Mouse (Mus musculus) gastrocnemius, adult 2 months (tissue): ENCODE measurements around the gene Psenen. TPM values are rescaled to one million over a fixed set of nuclear protein-coding genes. Genes with fewer than 3 reads are reported as not detected.

Experiments
- DNase-seq: peaks from one replicate; pipeline ENCODE4 v3.0.0; 2022
- H3K27ac ChIP-seq: fragments of 200-600 bp; 2 replicates; pipeline ENCODE4 v1.8.1; 2022; ENCODE audit warnings: mild to moderate bottlenecking
- H3K4me3 ChIP-seq: fragments of 200-600 bp; 2 replicates; pipeline ENCODE4 v1.8.1; 2022; ENCODE audit warnings: mild to moderate bottlenecking, moderate library complexity
- CTCF ChIP-seq: fragments of 200-600 bp; IDR thresholded peaks from 2 replicates; pipeline ENCODE4 v1.8.1; 2022; ENCODE audit warnings: antibody characterized with exemption, mild to moderate bottlenecking, moderate library complexity
- intact Hi-C: fragments of 180-260 bp; cut with DNase I; formaldehyde crosslinking; loops from one replicate; pipeline ENCODE4 v1.15.1; 2025
- long read RNA-seq, 2 experiments: library from polyadenylated mRNA; stranded (forward); transcript quantifications; one replicate each; pipeline ENCODE4 v2.0.0; 2021
- total RNA-seq, 2 experiments: library from RNA; stranded (reverse); gene quantifications; 2 replicates each; pipeline ENCODE4 v1.2.3; 2021

Psenen gene
- 100 to 1,000 TPM; 116 to 123 TPM for total RNA-seq
- long read RNA-seq, experiment 1, transcript Psenen-201 (4 exons, 708 nt), result major isoform, 56 of 66 reads
- long read RNA-seq, experiment 1, partial matches to known transcripts, result 0 of 66 reads
- long read RNA-seq, experiment 1, other reads (novel, unspliced or antisense), result 4 of 66 reads
- long read RNA-seq, experiment 2, transcript Psenen-201 (4 exons, 708 nt), result major isoform, 44 of 52 reads
- long read RNA-seq, experiment 2, partial matches to known transcripts, result 0 of 52 reads
- long read RNA-seq, experiment 2, other reads (novel, unspliced or antisense), result 4 of 52 reads

DNA sequence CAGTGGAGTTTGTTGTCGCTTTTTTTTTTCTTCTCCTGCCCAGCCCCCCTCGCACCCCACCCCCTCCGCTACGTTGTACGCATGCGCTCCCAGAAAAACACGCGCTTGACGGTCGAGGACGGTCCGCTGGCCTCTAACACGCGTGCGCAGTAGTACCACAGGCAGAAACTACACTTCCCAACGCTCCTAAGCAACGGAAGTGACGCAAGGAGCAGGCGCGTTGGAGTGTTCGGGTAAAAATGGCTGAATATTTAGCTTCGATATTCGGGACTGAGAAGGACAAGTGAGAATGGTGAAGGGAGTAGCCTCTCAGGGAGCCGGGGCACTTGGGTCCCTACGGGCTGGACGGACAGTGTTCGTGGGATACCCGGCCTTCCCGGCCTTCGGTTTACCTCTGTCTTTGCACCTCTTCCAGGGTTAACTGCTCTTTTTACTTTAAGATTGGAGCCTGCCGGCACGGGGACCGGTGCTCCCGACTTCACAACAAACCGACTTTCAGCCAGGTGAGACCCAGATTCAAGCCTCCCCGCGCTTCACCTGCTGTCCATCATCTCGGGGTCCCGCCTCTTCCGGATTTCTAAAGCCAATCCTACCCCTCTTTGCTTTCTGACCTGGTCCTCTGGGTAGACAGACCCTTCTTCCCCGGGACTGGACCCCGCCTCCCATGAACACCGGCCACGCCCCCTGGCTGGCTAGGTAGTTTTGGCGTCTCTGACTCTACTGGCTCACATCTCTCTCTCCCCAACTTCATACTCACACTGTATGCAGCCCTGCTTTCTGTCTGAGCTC, at the start of gene Psenen, which contains the start of the genes U2af1l4 and Gm49396:
Psenen (minus strand) TSS at position 511 of the 789 bp plus-strand sequence.
U2af1l4 (plus strand) TSS at position 185 of the 789 bp plus-strand sequence.
Gm49396 (plus strand) TSS at position 228 of the 789 bp plus-strand sequence.
- TF ChIP-seq CTCF, result no peak
- intact Hi-C loops, result no loop called here
- Histone ChIP-seq H3K4me3 (peak within 1 kb of the TSS; percentile 89), H3K27ac (peak within 1 kb of the TSS; percentile 99)
- peak; percentile 98 for DNase-seq

GRCm38 (mm10) chr7:30612654-30613402, 49.4 kb upstream of the Psenen start, which contains the start of gene Upk1a:
Upk1a (minus strand) TSS chr7:30612847.
- DNase-seq, result no peak
- Histone ChIP-seq H3K27ac (no peak within 1 kb of the TSS), H3K4me3 (no peak within 1 kb of the TSS)
- TF ChIP-seq CTCF, result no peak
- intact Hi-C loops, result loop anchor here (1.0 kb wide), 1 partner anchor 24 kb away; no protein-coding TSS in a partner anchor

DNA sequence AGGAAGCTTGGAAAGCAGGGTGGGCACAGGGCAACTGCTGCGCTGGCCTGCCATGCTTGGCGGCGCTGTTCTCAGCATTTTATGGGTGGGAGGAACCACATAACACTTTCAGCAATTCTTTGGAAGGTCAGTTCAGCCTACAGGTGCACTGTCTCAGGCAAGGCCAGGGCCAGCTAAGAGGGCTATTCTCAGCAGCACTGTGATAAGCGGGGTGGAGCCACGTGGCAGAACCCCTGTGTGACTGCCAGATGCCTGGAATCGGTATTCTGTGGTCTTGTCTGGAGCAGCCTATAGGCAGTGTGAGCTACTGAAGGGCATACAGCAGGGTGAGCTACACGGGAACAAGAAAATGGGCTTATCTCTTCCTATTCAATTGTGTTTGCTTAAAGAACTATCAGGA, 46.6 kb upstream of the Psenen start:
- DNase-seq, result no peak
- no peak for TF ChIP-seq CTCF
- no peak overlapping the region for H3K4me3 ChIP-seq
- intact Hi-C loops, result no loop called here
- no peak overlapping the region for H3K27ac ChIP-seq

DNA sequence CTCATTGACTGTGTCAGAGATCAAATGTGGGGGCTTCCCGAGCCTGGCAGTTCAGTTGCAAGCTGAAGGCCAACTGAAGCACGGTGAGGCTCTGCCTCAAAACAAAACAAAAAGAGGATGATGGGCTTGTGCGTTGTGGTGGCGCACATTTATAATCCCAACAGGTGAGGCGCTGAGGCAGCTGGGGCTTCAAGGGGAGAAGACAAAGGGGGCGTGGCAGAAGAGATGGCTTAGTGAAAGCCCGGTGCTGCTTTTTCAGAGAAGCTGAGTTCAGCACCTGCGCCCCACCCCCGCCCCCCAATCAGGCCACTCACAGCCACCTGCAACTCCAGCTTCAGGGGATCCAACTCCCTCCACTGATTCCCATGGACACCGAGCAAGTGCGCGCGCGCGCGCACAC, 45.0 kb upstream of the Psenen start:
- Histone ChIP-seq H3K4me3 (no peak overlapping the region), H3K27ac (no peak overlapping the region)
- intact Hi-C loops, result no loop called here
- no peak for TF ChIP-seq CTCF
- no peak for DNase-seq

GRCm38 (mm10) chr7:30607706-30608309, 44.4 kb upstream of the Psenen start:
- peak; percentile 65 for TF ChIP-seq CTCF
- intact Hi-C loops, result no loop called here
- peak; percentile 52 for DNase-seq
- no peak overlapping the region for H3K27ac ChIP-seq
- no peak overlapping the region for H3K4me3 ChIP-seq

- H3K27ac ChIP-seq, result no peak overlapping the region
- no peak for TF ChIP-seq CTCF
- DNase-seq, result no peak
- intact Hi-C loops, result no loop called here
- no peak overlapping the region for H3K4me3 ChIP-seq
Observed at GRCm38 (mm10) chr7:30604944-30605343, 41.5 kb upstream of the Psenen start.

DNA sequence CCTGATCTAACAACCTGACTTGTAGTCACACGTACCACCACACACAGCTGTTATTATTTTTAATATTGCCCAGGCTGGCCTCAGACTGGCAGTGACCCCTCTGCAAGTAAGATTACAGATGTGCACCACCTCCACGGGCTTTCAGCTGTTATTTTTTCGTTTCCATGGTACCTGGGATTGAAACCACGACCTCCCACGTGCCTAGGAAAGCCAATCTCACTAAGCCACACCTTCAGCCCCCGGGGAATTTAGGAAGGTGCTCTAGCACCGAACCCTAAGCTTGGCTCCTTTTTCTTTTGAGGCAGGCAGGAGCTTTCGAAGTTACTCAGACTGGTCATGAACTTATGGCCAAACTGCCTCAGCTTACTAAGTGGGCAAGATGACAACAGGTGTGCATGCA, 41.0 kb upstream of the Psenen start:
- intact Hi-C loops, result no loop called here
- no peak for TF ChIP-seq CTCF

DNA sequence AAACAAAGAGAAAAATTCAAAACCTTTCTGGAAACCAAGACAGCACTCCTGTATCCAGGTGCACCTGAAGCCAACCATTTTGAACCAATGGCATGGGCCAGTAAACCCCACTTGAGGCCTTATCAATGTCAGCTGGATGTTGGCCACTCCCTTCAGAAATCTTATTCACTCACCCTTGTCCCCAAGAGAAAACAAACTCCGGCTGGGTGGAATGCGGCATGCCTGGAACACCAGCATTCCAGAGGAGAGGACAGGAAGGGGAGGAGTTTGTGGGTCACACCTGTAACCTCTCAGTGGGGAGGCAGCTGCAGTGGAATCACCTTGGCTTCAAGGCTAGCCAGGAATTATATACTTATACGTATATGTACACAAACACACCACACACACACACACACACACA, 39.2 kb upstream of the Psenen start:
- TF ChIP-seq CTCF, result no peak
- H3K4me3 ChIP-seq, result no peak overlapping the region
- no peak overlapping the region for H3K27ac ChIP-seq
- DNase-seq, result no peak
- intact Hi-C loops, result no loop called here

More for the DNA sequence above, 41.0 kb upstream of the Psenen start:
- no peak overlapping the region for H3K4me3 ChIP-seq
- no peak for DNase-seq
- no peak overlapping the region for H3K27ac ChIP-seq

DNA sequence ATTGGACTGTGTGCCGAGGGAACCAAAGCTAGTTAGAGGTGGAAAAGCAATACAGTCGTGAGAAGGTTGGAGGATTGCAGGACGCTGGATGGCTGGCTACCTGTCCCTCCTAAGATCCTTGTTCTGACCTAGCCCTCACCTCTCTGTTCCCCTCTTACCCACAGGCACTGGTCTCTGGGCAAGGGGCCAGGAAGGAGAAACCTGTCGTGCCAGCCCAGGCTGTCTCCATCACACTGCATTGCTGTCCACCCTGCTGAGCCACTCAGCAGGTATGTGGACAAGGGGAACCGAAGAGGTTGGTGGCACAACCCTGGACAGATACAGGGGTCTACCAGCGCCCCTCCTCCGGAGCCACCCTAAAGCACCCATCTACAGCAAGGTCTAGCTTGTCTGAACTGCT, 37.2 kb upstream of the Psenen start:
- Histone ChIP-seq H3K27ac (no peak overlapping the region), H3K4me3 (no peak overlapping the region)
- TF ChIP-seq CTCF, result no peak
- DNase-seq, result no peak
- intact Hi-C loops, result no loop called here

DNA sequence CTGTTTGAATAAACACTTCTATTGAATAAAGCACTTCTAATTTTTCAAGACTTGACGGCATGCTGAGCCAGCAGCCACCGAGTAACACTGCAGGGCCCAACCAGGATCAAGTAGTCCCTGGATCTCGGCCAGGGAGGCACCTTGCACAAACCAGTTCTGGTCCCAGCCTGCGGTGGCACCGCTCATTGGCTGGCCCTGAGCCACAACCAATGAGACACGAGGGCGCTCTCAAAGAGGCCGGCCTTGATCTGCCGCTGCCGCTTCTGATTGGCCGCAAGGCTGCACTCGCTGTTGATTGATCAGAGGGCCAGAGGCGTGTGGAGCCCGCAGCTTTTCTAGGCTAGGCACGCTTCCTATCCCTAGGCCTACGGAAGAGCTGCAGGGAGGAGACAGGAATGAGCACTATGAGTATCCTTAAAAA, 36.5 kb upstream of the Psenen start:
- H3K27ac ChIP-seq, result no peak overlapping the region
- intact Hi-C loops, result loop anchor here (10.0 kb wide), 1 partner anchor 375 kb away; the partner anchor contains the start of genes Fam187b and Lsr
- no peak for TF ChIP-seq CTCF
- peak; percentile 91 for DNase-seq
- H3K4me3 ChIP-seq, result no peak overlapping the region

- intact Hi-C loops, result loop anchor here (10.0 kb wide), 1 partner anchor 376 kb away; the partner anchor contains the start of genes Fam187b and Lsr
- no peak for DNase-seq
- no peak for TF ChIP-seq CTCF
- no peak within 1 kb of the TSS for H3K4me3 ChIP-seq
- no peak within 1 kb of the TSS for H3K27ac ChIP-seq
Observed at GRCm38 (mm10) chr7:30598786-30599185, 35.4 kb upstream of the Psenen start, which contains the start of gene Zbtb32. Zbtb32 (minus strand) TSS chr7:30598909.

DNA sequence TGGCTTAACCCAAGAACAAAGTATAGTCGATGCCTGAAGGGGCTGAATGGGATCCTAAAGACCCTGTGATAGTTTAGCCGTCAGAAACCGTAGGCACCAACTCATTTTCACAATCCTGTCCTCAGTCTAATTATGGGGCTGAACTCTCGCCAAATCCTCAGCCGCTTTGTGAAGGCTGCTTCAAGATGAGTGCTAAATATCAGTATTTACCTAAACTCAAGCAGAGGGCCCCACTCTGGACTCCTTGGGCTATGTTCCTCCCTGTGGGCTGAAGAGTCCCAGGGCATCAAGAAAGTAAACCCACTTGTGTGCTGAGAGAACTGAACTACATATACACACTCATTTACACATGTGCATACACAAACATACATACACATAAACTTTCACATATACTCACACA, 33.4 kb upstream of the Psenen start:
- TF ChIP-seq CTCF, result no peak
- no peak overlapping the region for H3K27ac ChIP-seq
- no peak for DNase-seq
- no peak overlapping the region for H3K4me3 ChIP-seq
- intact Hi-C loops, result loop anchor here (10.0 kb wide), 1 partner anchor 378 kb away; the partner anchor contains the start of genes Fam187b and Lsr
